11 mouse cellular contexts compared by ENCODE assay signal in the genomic region with DNA sequence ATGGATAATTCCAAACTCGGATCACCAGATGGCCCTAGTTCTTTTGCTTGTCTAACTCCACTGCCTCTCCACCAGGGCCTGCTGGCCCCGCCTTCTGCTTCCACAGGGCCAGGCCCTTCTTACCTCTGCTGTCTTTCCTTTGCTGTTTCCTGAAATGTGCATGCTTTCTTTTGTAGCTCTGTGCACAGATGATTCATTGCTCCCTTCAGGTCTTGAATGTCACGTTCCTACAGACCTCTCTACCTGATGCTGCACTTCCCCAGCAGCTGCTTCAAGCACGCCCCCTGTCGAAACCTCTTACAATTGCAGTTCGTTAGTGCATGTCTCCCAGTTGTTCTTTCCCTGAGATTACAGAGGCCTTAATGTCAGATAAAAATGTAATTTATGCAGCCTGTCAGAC.
DNase-seq lines count a peak whose midpoint lies in the region; ATAC-seq lines count a peak whose summit lies in the region.
"Had no signal": no experiment of that assay in that cellular context is flagged by ENCODE, and none has a peak within 500 bp of the region (broad histone marks: within the 10 kb centered on the region; RNA-seq: fewer than 3 reads in every experiment).

No protein-coding gene starts in this region.

- H3K4me1 ChIP-seq in neural tube, embryonic 15.5 days, result no peaks in the 10 kb centered on the region
- H3K4me1 ChIP-seq: megakaryocyte, embryonic 14.5 days had no signal

- DNase-seq in cerebellum, postnatal 10 days, result peak; percentile 52 to 67
- no peak for DNase-seq in cerebellum, adult 9-10 months
- peak; percentile 31 for DNase-seq in left cerebral cortex, postnatal 4 days
- no peak for DNase-seq in left cerebral cortex, postnatal 36 days (ENCODE audit: low spot score in 2 of 2)
- peak; percentile 49 for DNase-seq in adrenal gland, postnatal 10 days
- DNase-seq in c-Kit-positive CD71-positive TER-119-positive erythroid progenitor cells, embryonic 14.5 days (ENCODE audit: low spot score), result no peak
- DNase-seq in thymus, postnatal 0 days (ENCODE audit: low spot score), result no peak
- DNase-seq: heart, postnatal 10 days; liver had no signal

- ATAC-seq in neural tube, embryonic 15.5 days (ENCODE audit: low FRiP score), result 0 out of 2 replicates have a peak, but pooled peaks have one; percentile 31

- H3K9me3 ChIP-seq in neural tube, embryonic 15.5 days (replicated peaks), result no peaks in the 10 kb centered on the region

- no peak overlapping the region for H3K4me3 ChIP-seq in neural tube, embryonic 15.5 days (replicated peaks)
- H3K4me3 ChIP-seq: megakaryocyte, embryonic 14.5 days had no signal

- 61% methylated on average over 6 of the region's 6 CpGs for WGBS in neural tube, embryonic 15.5 days

- no peaks in the 10 kb centered on the region for H3K27me3 ChIP-seq in neural tube, embryonic 15.5 days (replicated peaks)
- H3K27me3 ChIP-seq: megakaryocyte, embryonic 14.5 days had no signal

- no peak overlapping the region for H3K9ac ChIP-seq in neural tube, embryonic 15.5 days (replicated peaks)

- no peaks in the 10 kb centered on the region for H3K36me3 ChIP-seq in neural tube, embryonic 15.5 days

- H3K27ac ChIP-seq in neural tube, embryonic 15.5 days (replicated peaks), result no peak overlapping the region

- intact Hi-C loops in left cerebral cortex, postnatal 4 days (cut with DNase I), result no loop called here
- intact Hi-C loops in left cerebral cortex, postnatal 36 days (cut with DNase I), result no loop called here

- H3K4me2 ChIP-seq in neural tube, embryonic 15.5 days, result no peak overlapping the region

Comparison
In these comparisons a context has a peak if more than half of its experiments do, and no peak if none do; other contexts are left out.
1. DNase-seq: peak in cerebellum, postnatal 10 days (2 of 2), left cerebral cortex, postnatal 4 days (single experiment) and adrenal gland, postnatal 10 days (single experiment); none in cerebellum, adult 9-10 months (single experiment), left cerebral cortex, postnatal 36 days (0 of 2), c-Kit-positive CD71-positive TER-119-positive erythroid progenitor cells, embryonic 14.5 days (single experiment) and thymus, postnatal 0 days (single experiment).